Mouse (Mus musculus): Measurements from ENCODE around the gene Aqp5. TPM values are rescaled to one million over a fixed set of nuclear protein-coding genes. Genes with fewer than 3 reads are reported as not detected.

Aqp5 gene
- not detected for polyA plus RNA-seq (2017; shearing (Covaris generic))

GRCm38 (mm10) chr15:99590429-99591084 is at the start of gene Aqp5:
Gene Aqp5 (plus strand): TSS chr15:99590782.

GRCm38 (mm10) chr15:99578802-99579485 is 11.6 kb upstream of the Aqp5 start, which contains the start of gene Aqp2:
Gene Aqp2 (plus strand): TSS chr15:99579055.

GRCm38 (mm10) chr15:99600986-99601822 is 10.6 kb downstream of the Aqp5 start, which contains the start of gene Aqp6:
Gene Aqp6 (plus strand): TSS chr15:99601400.

Other genes starting within 250 kb of the Aqp5 start
- gene Fmnl3, start 220.3 kb upstream of the Aqp5 start, polyA plus RNA-seq (2017; shearing (Covaris generic)) = 24.9 TPM
- gene Tmbim6, start 197.9 kb upstream of the Aqp5 start, polyA plus RNA-seq (2017; shearing (Covaris generic)) = 142 TPM
- gene Nckap5l, start 133.0 kb upstream of the Aqp5 start, polyA plus RNA-seq (2017; shearing (Covaris generic)) = 8.0 TPM
- gene Bcdin3d, start 116.1 kb upstream of the Aqp5 start, polyA plus RNA-seq (2017; shearing (Covaris generic)) = 10.3 TPM
- gene Faim2, start 62.6 kb upstream of the Aqp5 start, polyA plus RNA-seq (2017; shearing (Covaris generic)) = not detected
- gene Aqp2, start 11.7 kb upstream of the Aqp5 start, polyA plus RNA-seq (2017; shearing (Covaris generic)) = not detected
- not detected for gene Aqp6, start 10.6 kb downstream of the Aqp5 start, polyA plus RNA-seq (2017; shearing (Covaris generic))
- 17.6 TPM for gene Racgap1, start 60.9 kb downstream of the Aqp5 start, polyA plus RNA-seq (2017; shearing (Covaris generic))
- 0.29 TPM for gene Asic1, start 79.6 kb downstream of the Aqp5 start, polyA plus RNA-seq (2017; shearing (Covaris generic))
- gene Smarcd1, start 111.3 kb downstream of the Aqp5 start, polyA plus RNA-seq (2017; shearing (Covaris generic)) = 18.4 TPM
- gene Gm17349, start 114.7 kb downstream of the Aqp5 start, polyA plus RNA-seq (2017; shearing (Covaris generic)) = not detected
- gene Gpd1, start 126.7 kb downstream of the Aqp5 start, polyA plus RNA-seq (2017; shearing (Covaris generic)) = 0.18 TPM
- 121 TPM for gene Cox14, start 134.8 kb downstream of the Aqp5 start, polyA plus RNA-seq (2017; shearing (Covaris generic))
- gene Cers5, start 182.1 kb downstream of the Aqp5 start, polyA plus RNA-seq (2017; shearing (Covaris generic)) = 70.8 TPM

Data from effector memory CD4-positive, alpha-beta T cell, adult 7 months (primary cell).